ENCODE assay signal across 8 mouse cellular contexts in the genomic region with DNA sequence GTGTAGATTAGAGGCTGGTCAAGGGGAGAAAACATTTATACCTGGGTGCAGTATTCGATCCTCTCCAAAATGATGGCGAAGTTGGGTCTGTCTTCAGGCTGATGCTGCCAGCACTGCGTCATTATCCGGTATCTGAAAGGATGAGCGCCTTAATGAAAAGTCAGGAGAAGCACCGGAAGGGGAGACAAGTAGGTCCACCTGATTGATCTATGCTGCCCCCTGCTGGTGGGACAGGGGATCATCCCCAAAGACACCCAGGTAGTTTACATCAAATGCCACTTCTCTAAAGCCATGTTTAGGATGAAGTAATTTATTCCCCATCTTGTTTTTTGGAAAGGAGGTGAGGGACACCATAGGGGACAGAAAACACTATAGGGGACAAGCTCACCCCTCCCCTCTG.
DNase-seq lines count a peak whose midpoint lies in the region; ATAC-seq and TF ChIP-seq lines count a peak whose summit lies in the region.

No protein-coding gene starts in this region.

- TF ChIP-seq CTCF in layer of hippocampus, adult 2 months (conservative IDR thresholded peaks at IDR 0.05) = peak; percentile 86
- TF ChIP-seq CTCF in lung, embryonic 14.5 days (IDR thresholded peaks at IDR 0.05; ENCODE audit: low read depth) = peak; percentile 84
- TF ChIP-seq CTCF in small intestine, adult 2 months (IDR thresholded peaks at IDR 0.05; ENCODE audit: extremely low read depth, insufficient read length, insufficient replicate concordance, low read depth, low read length) = peak; percentile 76; the same call in 1 of the 2 replicates

- DNase-seq in layer of hippocampus, adult 2 months (ENCODE audit: low spot score in 2 of 2) = peak in 1 of 2 experiments; percentile 71
- no peak for DNase-seq in layer of hippocampus, adult 9-10 months (ENCODE audit: low spot score)
- peak; percentile 25 for DNase-seq in T-cell, adult 2 months (ENCODE audit: low spot score)
- peak; percentile 79 to 82 for DNase-seq in cerebellum, postnatal 10 days
- peak; percentile 68 for DNase-seq in heart, postnatal 4 days
- peak; percentile 72 for DNase-seq in lung, embryonic 14.5 days

- WGBS in lung, embryonic 14.5 days = 26% methylated on average over 6 of the region's 6 CpGs
- 36% methylated on average over 6 of the region's 6 CpGs for WGBS in small intestine, adult 2 months

- no peak overlapping the region for H3K4me3 ChIP-seq in layer of hippocampus, adult 2 months
- no peak overlapping the region for H3K4me3 ChIP-seq in lung, embryonic 14.5 days (ENCODE audit: low read depth, low read length)
- no peak overlapping the region for H3K4me3 ChIP-seq in small intestine, adult 2 months (ENCODE audit: low read depth, low read length)

- H3K4me2 ChIP-seq in lung, embryonic 14.5 days = no peak overlapping the region

- H3K9ac ChIP-seq in lung, embryonic 14.5 days = no peak overlapping the region

- no peak overlapping the region for H3K27ac ChIP-seq in layer of hippocampus, adult 2 months
- no peak overlapping the region for H3K27ac ChIP-seq in lung, embryonic 14.5 days (ENCODE audit: low read depth)
- no peak overlapping the region for H3K27ac ChIP-seq in small intestine, adult 2 months (ENCODE audit: insufficient read depth, low read depth, low read length)

- H3K9me3 ChIP-seq in lung, embryonic 14.5 days (ENCODE audit: low read depth, low read length) = no peaks in the 10 kb centered on the region

- TF ChIP-seq POLR2A in small intestine, adult 2 months (IDR thresholded peaks at IDR 0.05; ENCODE audit: low read depth, low read length) = no peak

- no peaks in the 10 kb centered on the region for H3K27me3 ChIP-seq in lung, embryonic 14.5 days (ENCODE audit: insufficient read depth, low read length)
- peaks cover 4% of the 10 kb centered on the region; the same call in 1 of the 2 replicates for H3K27me3 ChIP-seq in small intestine, adult 2 months (ENCODE audit: control insufficient read depth, insufficient read depth, low read length)

- H3K4me1 ChIP-seq in lung, embryonic 14.5 days (ENCODE audit: insufficient read depth) = no peaks in the 10 kb centered on the region
- H3K4me1 ChIP-seq in small intestine, adult 2 months (ENCODE audit: control insufficient read depth, insufficient read depth, insufficient read length, low read length) = 0 out of 2 replicates have a peak, but pooled peaks cover 2% of the 10 kb centered on the region

- no peaks in the 10 kb centered on the region for H3K36me3 ChIP-seq in lung, embryonic 14.5 days (ENCODE audit: insufficient read depth)
- no peaks in the 10 kb centered on the region for H3K36me3 ChIP-seq in small intestine, adult 2 months (ENCODE audit: control insufficient read depth, insufficient read depth, low read length)

- no peak for ATAC-seq in lung, embryonic 14.5 days (ENCODE audit: insufficient read depth)
- no peak for ATAC-seq in activated CD4-positive, CD25-positive, alpha-beta regulatory T cell, adult 4 months
